Mouse (Mus musculus) neural tube, embryonic 11.5 days (tissue): Measurements from ENCODE around the gene Olfr1350. TPM values are rescaled to one million over a fixed set of nuclear protein-coding genes. Genes with fewer than 3 reads are reported as not detected.
"Not testable (repeated sequence)": the region's sequence is repeated elsewhere in the genome, so short reads cannot be mapped to it uniquely, and the experiment has no call there.

Experiments used
- ATAC-seq: fragments of 200-750 bp; cut with Nextera tagmentation; 2 replicates; pipeline ENCODE4 v1.8.0; 2017; ENCODE audit warnings: moderate number of reproducible peaks, mild to moderate bottlenecking, moderate TSS enrichment, moderate library complexity; ENCODE audit not compliant: insufficient read depth, low FRiP score, low TSS enrichment
- DNase-seq: peaks from one replicate; pipeline ENCODE4 v3.0.0-alpha.2; 2015; ENCODE audit warnings: low spot score
- H3K27ac ChIP-seq: fragments of 300-500 bp; sonication (generic); 2 replicates; pipeline ENCODE4 v1.5.1; 2014; ENCODE audit warnings: low read depth, mild to moderate bottlenecking, low read length
- H3K27me3 ChIP-seq: fragments of 300-500 bp; sonication (generic); 2 replicates; pipeline ENCODE4 v1.6.1; 2014; ENCODE audit warnings: mild to moderate bottlenecking, low read length, mixed read lengths; ENCODE audit not compliant: control insufficient read depth, insufficient read depth
- H3K36me3 ChIP-seq: fragments of 300-500 bp; sonication (generic); 2 replicates; pipeline ENCODE4 v1.6.1; 2014; ENCODE audit warnings: mild to moderate bottlenecking, low read length, moderate library complexity, mixed read lengths; ENCODE audit not compliant: control insufficient read depth, insufficient read depth
- H3K4me1 ChIP-seq: fragments of 300-500 bp; sonication (generic); 2 replicates; pipeline ENCODE4 v1.6.1; 2014; ENCODE audit warnings: low read length, mixed read lengths; ENCODE audit not compliant: control insufficient read depth, insufficient read depth
- H3K4me2 ChIP-seq: fragments of 300-500 bp; sonication (generic); 2 replicates; pipeline ENCODE4 v1.6.1; 2014; ENCODE audit warnings: low read depth, mild to moderate bottlenecking, moderate library complexity
- H3K4me3 ChIP-seq: fragments of 300-500 bp; sonication (generic); 2 replicates; pipeline ENCODE4 v1.5.1; 2014; ENCODE audit warnings: low read depth, low read length
- H3K9ac ChIP-seq: fragments of 300-500 bp; sonication (generic); 2 replicates; pipeline ENCODE4 v1.6.1; 2014; ENCODE audit warnings: mild to moderate bottlenecking, low read length
- H3K9me3 ChIP-seq: fragments of 300-500 bp; sonication (generic); 2 replicates; pipeline ENCODE4 v1.6.1; 2016; ENCODE audit warnings: low read length; ENCODE audit not compliant: control insufficient read depth
- WGBS: fragments of 180-500 bp; shearing (Covaris S2); extraction: QIAGEN DNeasy Blood & Tissue Kit; methylation state at CpG from one replicate; pipeline ENCODE4 v1.1.7; 2014; 5-methylcytosine and 5-hydroxymethylcytosine counted together
- polyA plus RNA-seq: library from polyadenylated mRNA; unstranded; fragments of >200 nt; fragmentation: Nextera tagmentation; extraction: Ambion mirVana; gene quantifications from 2 replicates; pipeline ENCODE4 v1.2.1, GENCODE M21; 2014

The Olfr1350 gene
- not detected in 2 replicates for polyA plus RNA-seq

GRCm38 (mm10) chr7:6564541-6564940 is at the start of gene Olfr1350:
Gene Olfr1350 (plus strand): TSS chr7:6564841.
- ATAC-seq (no peak), DNase-seq (no peak)
- Histone ChIP-seq H3K4me3 (no peak within 1 kb of the TSS), H3K4me1 (no peaks in the 10 kb centered on the region), H3K27ac (no peak within 1 kb of the TSS), H3K9me3 (peaks cover 2% of the 10 kb centered on the region; the same call in 1 of the 2 replicates), H3K9ac (no peak within 1 kb of the TSS), H3K27me3 (no peaks in the 10 kb centered on the region), H3K36me3 (no peaks in the 10 kb centered on the region), H3K4me2 (no peak within 1 kb of the TSS)

DNA sequence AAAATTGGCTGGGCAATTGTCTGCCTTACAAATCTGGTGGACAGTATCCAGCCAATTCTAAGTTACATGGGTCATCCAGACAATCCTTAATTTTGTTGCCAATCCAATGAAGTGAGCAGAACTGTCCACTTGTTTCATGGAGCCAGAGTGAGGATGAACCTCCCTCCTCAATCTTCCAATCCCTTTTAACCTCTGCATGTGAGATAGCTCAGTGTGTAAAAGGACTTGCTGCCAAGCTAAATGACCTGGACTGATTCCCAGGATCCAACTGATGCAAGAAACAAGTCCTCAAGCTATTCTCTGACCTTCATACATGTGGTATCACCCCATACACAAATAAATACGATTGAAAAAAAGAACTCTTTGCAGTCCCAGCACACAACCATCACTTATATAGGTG is 43.0 kb upstream of the Olfr1350 start:
- Histone ChIP-seq H3K27me3 (no peaks in the 10 kb centered on the region), H3K36me3 (no peaks in the 10 kb centered on the region), H3K4me3 (no peak overlapping the region), H3K4me1 (no peaks in the 10 kb centered on the region), H3K4me2 (no peak overlapping the region), H3K27ac (no peak overlapping the region), H3K9me3 (peaks cover 7% of the 10 kb centered on the region; the same call in 1 of the 2 replicates), H3K9ac (no peak overlapping the region)
- 51% methylated on average over 1 of the region's 1 CpGs for WGBS
- DNase-seq = no peak
- ATAC-seq = no peak

DNA sequence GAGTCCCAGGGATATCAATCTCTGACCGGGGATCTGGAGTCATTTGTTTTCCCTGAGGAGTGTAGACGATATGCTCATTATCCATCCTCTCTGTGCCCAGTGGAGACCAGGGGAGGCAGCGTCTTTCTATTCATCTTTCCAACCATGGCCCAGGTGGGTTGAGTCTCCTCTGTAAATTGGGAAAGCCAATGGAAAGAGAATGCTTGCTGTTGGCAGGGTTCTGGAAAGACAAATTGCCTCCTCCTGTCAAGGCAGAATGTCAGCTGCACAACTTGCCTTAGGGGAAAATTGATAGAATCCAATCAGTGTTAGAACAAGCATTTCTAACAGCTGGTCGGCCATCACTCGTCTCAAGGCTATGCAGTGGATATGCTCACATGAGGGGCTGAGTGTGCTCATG is 41.8 kb upstream of the Olfr1350 start, which contains the start of gene Olfr1349:
Gene Olfr1349 (minus strand): TSS at position 101 of the 400 bp plus-strand sequence.
- DNase-seq (no peak), ATAC-seq (no peak)
- Histone ChIP-seq H3K4me1 (no peaks in the 10 kb centered on the region), H3K4me3 (no peak within 1 kb of the TSS), H3K4me2 (no peak within 1 kb of the TSS), H3K27ac (no peak within 1 kb of the TSS), H3K9me3 (peaks cover 11% of the 10 kb centered on the region; the same call in 1 of the 2 replicates), H3K9ac (no peak within 1 kb of the TSS), H3K36me3 (no peaks in the 10 kb centered on the region), H3K27me3 (no peaks in the 10 kb centered on the region)
- WGBS = 87% methylated on average over 5 of the region's 5 CpGs

GRCm38 (mm10) chr7:6525001-6525400 is 39.6 kb upstream of the Olfr1350 start:
- ATAC-seq (no peak), DNase-seq (no peak)
- H3K4me3 ChIP-seq = no peak overlapping the region
- WGBS = 68% methylated on average over 3 of the region's 3 CpGs
- H3K4me2 ChIP-seq = no peak overlapping the region
- no peaks in the 10 kb centered on the region for H3K36me3 ChIP-seq
- no peaks in the 10 kb centered on the region for H3K27me3 ChIP-seq
- H3K27ac ChIP-seq = no peak overlapping the region
- H3K4me1 ChIP-seq = no peaks in the 10 kb centered on the region
- peaks cover 13% of the 10 kb centered on the region; the same call in 1 of the 2 replicates for H3K9me3 ChIP-seq
- no peak overlapping the region for H3K9ac ChIP-seq

DNA sequence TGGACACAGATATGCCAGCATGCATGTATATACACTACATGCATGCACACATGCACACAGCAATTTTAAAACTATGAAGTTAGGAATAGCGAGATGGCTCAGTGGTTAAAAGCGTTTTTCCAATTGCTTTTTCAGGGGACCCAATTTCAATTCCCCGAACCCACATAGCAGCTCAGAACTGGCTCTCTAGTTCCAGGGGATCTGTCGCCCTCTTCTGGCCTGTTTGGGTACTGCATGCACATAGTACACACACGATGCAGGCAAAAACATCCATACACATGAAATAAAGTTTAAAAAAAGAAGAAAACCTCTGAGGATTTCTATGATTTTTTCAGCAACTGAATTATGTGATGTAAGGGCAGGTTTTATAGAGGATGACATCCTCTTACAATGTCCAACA is 38.5 kb upstream of the Olfr1350 start:
- WGBS = 67% methylated on average over 5 of the region's 5 CpGs
- Histone ChIP-seq H3K27ac (no peak overlapping the region), H3K4me3 (no peak overlapping the region), H3K9me3 (peaks cover 13% of the 10 kb centered on the region; the same call in 1 of the 2 replicates), H3K4me1 (no peaks in the 10 kb centered on the region), H3K9ac (no peak overlapping the region), H3K4me2 (no peak overlapping the region), H3K36me3 (no peaks in the 10 kb centered on the region), H3K27me3 (no peaks in the 10 kb centered on the region)
- ATAC-seq (no peak), DNase-seq (peak; percentile 16)

DNA sequence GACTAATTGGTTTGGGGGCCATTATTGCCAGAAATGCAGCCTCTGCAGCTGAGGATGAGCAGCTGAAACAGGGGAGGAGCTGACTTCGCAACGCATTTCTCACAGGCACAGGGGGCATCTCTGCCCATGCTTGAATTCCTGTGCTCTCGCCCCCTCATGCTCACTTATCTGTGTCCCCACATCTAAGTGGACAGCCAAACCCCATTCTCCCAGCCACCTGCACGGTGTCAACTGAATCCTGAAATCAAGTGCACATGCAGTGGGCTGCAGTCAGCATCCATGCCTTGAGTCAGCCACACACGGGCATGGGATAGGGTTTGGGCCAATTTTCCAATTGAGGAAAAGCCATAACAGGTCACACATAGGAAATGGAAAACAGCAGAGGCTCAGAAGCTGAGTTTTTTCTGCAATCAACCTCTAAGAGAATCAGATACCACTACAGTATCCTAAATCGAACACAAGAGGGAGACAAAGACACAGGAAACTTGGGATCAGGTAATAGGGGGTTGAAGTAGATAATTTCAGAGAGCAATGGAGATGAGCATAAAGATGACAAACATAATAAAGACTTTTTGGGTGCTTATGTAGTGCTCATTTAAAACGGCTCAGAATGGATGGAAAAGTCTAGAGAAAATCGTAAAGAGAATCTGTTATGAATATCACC is 21.6 kb downstream of the Olfr1350 start:
- ATAC-seq (no peak), DNase-seq (no peak)
- 56% methylated on average over 8 of the region's 8 CpGs for WGBS
- H3K27me3 ChIP-seq = no peaks in the 10 kb centered on the region
- no peaks in the 10 kb centered on the region for H3K9me3 ChIP-seq
- H3K4me3 ChIP-seq = no peak overlapping the region
- H3K4me1 ChIP-seq = no peaks in the 10 kb centered on the region
- no peak overlapping the region for H3K27ac ChIP-seq
- no peaks in the 10 kb centered on the region for H3K36me3 ChIP-seq
- no peak overlapping the region for H3K9ac ChIP-seq
- no peak overlapping the region for H3K4me2 ChIP-seq

GRCm38 (mm10) chr7:6588766-6589165 is 24.1 kb downstream of the Olfr1350 start:
- not testable (repeated sequence) for H3K27ac ChIP-seq, H3K4me1 ChIP-seq, H3K36me3 ChIP-seq, ATAC-seq, H3K4me3 ChIP-seq, H3K4me2 ChIP-seq, DNase-seq, H3K27me3 ChIP-seq, H3K9me3 ChIP-seq, H3K9ac ChIP-seq
- 92% methylated on average over 13 of the region's 13 CpGs for WGBS

GRCm38 (mm10) chr7:6603331-6603730 is 38.7 kb downstream of the Olfr1350 start:
- DNase-seq (no peak), ATAC-seq (no peak)
- H3K27ac ChIP-seq = no peak overlapping the region
- H3K9ac ChIP-seq = no peak overlapping the region
- peaks cover 3% of the 10 kb centered on the region; the same call in 1 of the 2 replicates for H3K9me3 ChIP-seq
- WGBS = 93% methylated on average over 9 of the region's 9 CpGs
- no peak overlapping the region for H3K4me2 ChIP-seq
- no peaks in the 10 kb centered on the region for H3K27me3 ChIP-seq
- H3K4me3 ChIP-seq = no peak overlapping the region
- H3K36me3 ChIP-seq = no peaks in the 10 kb centered on the region
- H3K4me1 ChIP-seq = no peaks in the 10 kb centered on the region
